31 mouse cellular contexts compared by ENCODE assay signal in the genomic region with DNA sequence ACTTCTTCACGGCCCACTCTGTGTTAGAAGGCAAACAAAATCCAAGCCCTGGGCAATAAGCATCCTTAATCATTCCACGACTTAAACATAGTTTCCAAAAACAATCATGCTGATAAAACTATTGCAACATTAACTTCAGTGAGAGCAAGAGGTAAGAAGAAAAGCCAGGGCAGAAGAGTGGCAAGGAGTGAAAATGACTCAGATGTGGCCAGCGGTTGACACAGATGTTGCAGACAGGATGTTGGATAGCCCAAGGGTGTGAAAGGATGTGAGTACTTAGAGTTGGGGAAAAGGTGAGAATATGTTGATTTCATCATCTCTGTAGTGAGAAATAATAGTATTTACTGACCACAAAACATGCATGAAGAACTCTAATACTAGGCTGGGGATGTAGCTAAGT. TPM values are rescaled to one million over a fixed set of nuclear protein-coding genes. Genes with fewer than 3 reads are reported as not detected.
DNase-seq lines count a peak whose midpoint lies in the region; ATAC-seq and TF ChIP-seq lines count a peak whose summit lies in the region.
"Had no signal": no experiment of that assay in that cellular context is flagged by ENCODE, and none has a peak within 500 bp of the region (broad histone marks: within the 10 kb centered on the region; RNA-seq: fewer than 3 reads in every experiment).

No protein-coding gene starts in this region.

- 0 out of 2 replicates have a peak, but pooled peaks have one; percentile 26 for ATAC-seq in granulocyte monocyte progenitor cell, adult 5-6 weeks (replicated peaks; ENCODE audit: poor library complexity, severe bottlenecking)
- ATAC-seq in hindbrain, embryonic 14.5 days (ENCODE audit: low FRiP score), result no peak
- ATAC-seq: forebrain, embryonic 13.5 days; lung, postnatal 0 days; midbrain, embryonic 15.5 days had no signal

- WGBS in hindbrain, embryonic 14.5 days, result 92% methylated on average over 3 of the region's 3 CpGs

- no peaks in the 10 kb centered on the region for H3K36me3 ChIP-seq in myocyte (ENCODE audit: control insufficient read depth, insufficient read depth)
- no peaks in the 10 kb centered on the region for H3K36me3 ChIP-seq in hindbrain, embryonic 14.5 days (replicated peaks; ENCODE audit: control insufficient read depth, insufficient read depth)
- H3K36me3 ChIP-seq: heart, embryonic 10.5 days; heart, embryonic 15.5 days; hindbrain, embryonic 12.5 days; liver, embryonic 13.5 days; midbrain, embryonic 15.5 days had no signal

- no peak overlapping the region for H3K27ac ChIP-seq in hindbrain, embryonic 14.5 days
- H3K27ac ChIP-seq: forebrain, embryonic 13.5 days; heart, embryonic 10.5 days; heart, embryonic 15.5 days; hindbrain, embryonic 12.5 days; liver, embryonic 13.5 days; macrophage; midbrain, embryonic 15.5 days; stomach, postnatal 0 days had no signal

- no peak for TF ChIP-seq POLR2A in myocyte (IDR thresholded peaks at IDR 0.05; ENCODE audit: insufficient read length, low read depth)

- peak; percentile 86 for DNase-seq in 3T3-L1 (ENCODE audit: low read depth, low spot score)
- peak; percentile 63 for DNase-seq in CD4-positive helper T cell, adult 2 months (ENCODE audit: low read depth, low spot score)
- no peak for DNase-seq in hindbrain, embryonic 14.5 days (ENCODE audit: low spot score)
- DNase-seq in left cerebral cortex, adult 9 months (ENCODE audit: low spot score in 2 of 2), result no peak
- DNase-seq in thymus, postnatal 10 days (ENCODE audit: low spot score in 2 of 2), result no peak
- no peak for DNase-seq in layer of hippocampus, adult 8-10 months (ENCODE audit: low spot score in 2 of 2)
- DNase-seq: adrenal gland, postnatal 10 days; cerebellum, adult 11 months; cerebellum, adult 9-10 months; cerebellum, postnatal 36 days; gastrocnemius, postnatal 14 days; heart, adult 11 months; kidney, adult 11 months; kidney, postnatal 25 days; left cerebral cortex, postnatal 4 days; liver, embryonic 13.5 days; lung, adult 18-20 months; right cerebral cortex, adult 18-20 months; right cerebral cortex, postnatal 4 days; thymus, adult 2 months; thymus, postnatal 4 days had no signal

- H3K9ac ChIP-seq in hindbrain, embryonic 14.5 days, result no peak overlapping the region
- H3K9ac ChIP-seq: forebrain, embryonic 13.5 days; heart, embryonic 15.5 days; hindbrain, embryonic 12.5 days; liver, embryonic 13.5 days; midbrain, embryonic 15.5 days had no signal

- no peak overlapping the region for H3K4me2 ChIP-seq in myocyte (ENCODE audit: low read depth)
- H3K4me2 ChIP-seq in hindbrain, embryonic 14.5 days (replicated peaks), result no peak overlapping the region
- H3K4me2 ChIP-seq: forebrain, embryonic 13.5 days; heart, embryonic 15.5 days; hindbrain, embryonic 12.5 days; liver, embryonic 13.5 days; midbrain, embryonic 15.5 days had no signal

- H3ac ChIP-seq in myocyte (ENCODE audit: control insufficient read depth, insufficient read length), result no peak overlapping the region

- H3K79me2 ChIP-seq in myocyte (ENCODE audit: control insufficient read depth, insufficient read depth), result no peaks in the 10 kb centered on the region

- no peaks in the 10 kb centered on the region for H3K4me1 ChIP-seq in hindbrain, embryonic 14.5 days (replicated peaks; ENCODE audit: control insufficient read depth, insufficient read depth, low read length)
- H3K4me1 ChIP-seq: forebrain, embryonic 13.5 days; heart, embryonic 10.5 days; heart, embryonic 15.5 days; hindbrain, embryonic 12.5 days; liver, embryonic 13.5 days; midbrain, embryonic 15.5 days had no signal

- no peak overlapping the region for H3K4me3 ChIP-seq in myocyte
- no peak overlapping the region for H3K4me3 ChIP-seq in hindbrain, embryonic 14.5 days (replicated peaks; ENCODE audit: low read length)
- H3K4me3 ChIP-seq: forebrain, embryonic 13.5 days; heart, embryonic 10.5 days; heart, embryonic 15.5 days; hindbrain, embryonic 12.5 days; liver, embryonic 13.5 days; midbrain, embryonic 15.5 days had no signal

- H3K9me3 ChIP-seq in hindbrain, embryonic 14.5 days (ENCODE audit: control insufficient read depth, low read length), result peaks cover 6% of the 10 kb centered on the region; the same call in 1 of the 2 replicates
- H3K9me3 ChIP-seq: heart, embryonic 10.5 days; heart, embryonic 15.5 days; liver, embryonic 13.5 days; midbrain, embryonic 15.5 days had no signal

- H3K27me3 ChIP-seq in myocyte (ENCODE audit: control insufficient read depth, insufficient read depth, insufficient read length), result no peaks in the 10 kb centered on the region
- H3K27me3 ChIP-seq in hindbrain, embryonic 14.5 days (ENCODE audit: control insufficient read depth, insufficient read depth, low read length), result no peaks in the 10 kb centered on the region
- H3K27me3 ChIP-seq: forebrain, embryonic 13.5 days; heart, embryonic 15.5 days; hindbrain, embryonic 12.5 days; liver, embryonic 13.5 days; midbrain, embryonic 15.5 days had no signal

TF ChIP-seq in myocyte, 11 proteins besides CTCF, POLR2A, EP300 and RAD21:
- TF ChIP-seq CEBPB (IDR thresholded peaks at IDR 0.05; ENCODE audit: insufficient read depth, poor library complexity, severe bottlenecking) (peak; percentile 70), REST (IDR thresholded peaks at IDR 0.05; ENCODE audit: insufficient read depth, insufficient read length) (no peak)

RNA-seq across cellular contexts. Expression of gene Gpc1, which starts 24.7 kb away (rescaled TPM):
- total RNA-seq in granulocyte monocyte progenitor cell, adult 5-6 weeks (2014; fragmentation: Nextera tagmentation), result 63.6 and 65.2 TPM in 2 replicates
- total RNA-seq in granulocyte monocyte progenitor cell, adult 5-6 weeks (2017), result 70.6 and 74.6 TPM in 2 replicates
- polyA plus RNA-seq in myocyte (2012; fragmentation: generic; extraction: Trizol), result 930 TPM
- 64.0 and 66.1 TPM in 2 replicates for polyA plus RNA-seq in hindbrain, embryonic 14.5 days (2014; fragmentation: Nextera tagmentation; extraction: Ambion mirVana)
- 100 to 1,000 TPM; 120 to 145 (median 132) TPM for total RNA-seq in layer of hippocampus, adult 8-10 months (2022)

Comparison
In these comparisons a context has a peak if more than half of its experiments do, and no peak if none do; other contexts are left out.
1. DNase-seq: peak in 3T3-L1 (single experiment) and CD4-positive helper T cell, adult 2 months (single experiment); none in hindbrain, embryonic 14.5 days (single experiment), left cerebral cortex, adult 9 months (0 of 2), thymus, postnatal 10 days (0 of 2) and layer of hippocampus, adult 8-10 months (0 of 2).